25 mouse cellular contexts compared by ENCODE assay signal in the genomic region with DNA sequence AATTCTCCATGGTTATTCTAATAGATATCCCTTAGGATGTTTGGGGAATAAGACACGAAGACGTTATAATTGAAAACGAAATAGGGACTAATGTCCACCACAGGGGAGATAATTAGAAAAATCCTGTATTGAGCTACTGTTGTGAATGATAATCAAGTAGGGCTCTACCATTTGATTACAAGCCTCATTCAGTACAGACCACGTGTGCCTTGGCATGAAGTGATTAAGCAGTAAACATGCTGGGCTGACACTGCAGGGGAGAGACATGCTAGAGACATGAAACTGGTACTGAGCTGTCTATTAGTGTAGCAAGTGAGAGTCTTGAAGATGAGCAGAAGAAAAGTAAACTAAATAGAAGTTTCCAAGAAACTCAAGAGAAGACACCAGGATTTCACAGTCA.
"Had no signal": no experiment of that assay in that cellular context is flagged by ENCODE, and none has a peak within 500 bp of the region (broad histone marks: within the 10 kb centered on the region; RNA-seq: fewer than 3 reads in every experiment).

No protein-coding gene starts in this region.

- H3K9ac ChIP-seq: heart, embryonic 12.5 days; hindbrain, embryonic 15.5 days; intestine, embryonic 15.5 days; kidney, embryonic 15.5 days; limb, embryonic 13.5 days; limb, embryonic 15.5 days; liver, embryonic 12.5 days had no signal

- H3K4me2 ChIP-seq: heart, embryonic 12.5 days; hindbrain, embryonic 15.5 days; intestine, embryonic 15.5 days; kidney, embryonic 15.5 days; limb, embryonic 13.5 days; limb, embryonic 15.5 days; liver, embryonic 12.5 days had no signal

- DNase-seq: gastrocnemius, adult 2 months; gastrocnemius, postnatal 10 days; gastrocnemius, postnatal 25 days; heart, adult 18-20 months; heart, postnatal 10 days; heart, postnatal 4 days; kidney, adult 2 months; kidney, adult 9 months; kidney, postnatal 14 days; kidney, postnatal 36 days; layer of hippocampus, adult 9-11 months; layer of hippocampus, postnatal 36 days; left cerebral cortex, postnatal 4 days had no signal

- ATAC-seq: forebrain, embryonic 16.5 days; inflammation-experienced regulatory T-cells, adult 6 months; intestine, embryonic 15.5 days; intestine, postnatal 0 days; liver, embryonic 12.5 days had no signal

- H3K27ac ChIP-seq: gastrocnemius, adult 2 months; heart, embryonic 10.5 days; hindbrain, embryonic 15.5 days; intestine, embryonic 15.5 days; kidney, embryonic 15.5 days; kidney, postnatal 0 days; limb, embryonic 13.5 days; limb, embryonic 15.5 days; liver, embryonic 12.5 days had no signal

- H3K4me3 ChIP-seq: gastrocnemius, adult 2 months; heart, embryonic 10.5 days; heart, embryonic 12.5 days; hindbrain, embryonic 15.5 days; intestine, embryonic 15.5 days; kidney, embryonic 15.5 days; limb, embryonic 13.5 days; limb, embryonic 15.5 days; liver, embryonic 12.5 days had no signal

- H3K27me3 ChIP-seq: heart, embryonic 12.5 days; hindbrain, embryonic 15.5 days; intestine, embryonic 15.5 days; kidney, embryonic 15.5 days; limb, embryonic 13.5 days; limb, embryonic 15.5 days; liver, embryonic 12.5 days had no signal

- H3K36me3 ChIP-seq: heart, embryonic 10.5 days; heart, embryonic 12.5 days; hindbrain, embryonic 15.5 days; intestine, embryonic 15.5 days; kidney, embryonic 15.5 days; limb, embryonic 13.5 days; limb, embryonic 15.5 days; liver, embryonic 12.5 days had no signal

- H3K4me1 ChIP-seq: heart, embryonic 10.5 days; heart, embryonic 12.5 days; hindbrain, embryonic 15.5 days; intestine, embryonic 15.5 days; kidney, embryonic 15.5 days; limb, embryonic 13.5 days; limb, embryonic 15.5 days; liver, embryonic 12.5 days had no signal

- H3K9me3 ChIP-seq: heart, embryonic 10.5 days; heart, embryonic 12.5 days; hindbrain, embryonic 15.5 days; intestine, embryonic 15.5 days; kidney, embryonic 15.5 days; limb, embryonic 13.5 days; limb, embryonic 15.5 days; liver, embryonic 12.5 days had no signal
